Mouse (Mus musculus): ENCODE measurements around the gene Gpr165. TPM values are rescaled to one million over a fixed set of nuclear protein-coding genes. Genes with fewer than 3 reads are reported as not detected.

Gene Gpr165
- polyA plus RNA-seq (2017; shearing (Covaris generic)) = under 1 TPM in 1 of 2 experiments, not detected in 1; 0.11 TPM

DNA sequence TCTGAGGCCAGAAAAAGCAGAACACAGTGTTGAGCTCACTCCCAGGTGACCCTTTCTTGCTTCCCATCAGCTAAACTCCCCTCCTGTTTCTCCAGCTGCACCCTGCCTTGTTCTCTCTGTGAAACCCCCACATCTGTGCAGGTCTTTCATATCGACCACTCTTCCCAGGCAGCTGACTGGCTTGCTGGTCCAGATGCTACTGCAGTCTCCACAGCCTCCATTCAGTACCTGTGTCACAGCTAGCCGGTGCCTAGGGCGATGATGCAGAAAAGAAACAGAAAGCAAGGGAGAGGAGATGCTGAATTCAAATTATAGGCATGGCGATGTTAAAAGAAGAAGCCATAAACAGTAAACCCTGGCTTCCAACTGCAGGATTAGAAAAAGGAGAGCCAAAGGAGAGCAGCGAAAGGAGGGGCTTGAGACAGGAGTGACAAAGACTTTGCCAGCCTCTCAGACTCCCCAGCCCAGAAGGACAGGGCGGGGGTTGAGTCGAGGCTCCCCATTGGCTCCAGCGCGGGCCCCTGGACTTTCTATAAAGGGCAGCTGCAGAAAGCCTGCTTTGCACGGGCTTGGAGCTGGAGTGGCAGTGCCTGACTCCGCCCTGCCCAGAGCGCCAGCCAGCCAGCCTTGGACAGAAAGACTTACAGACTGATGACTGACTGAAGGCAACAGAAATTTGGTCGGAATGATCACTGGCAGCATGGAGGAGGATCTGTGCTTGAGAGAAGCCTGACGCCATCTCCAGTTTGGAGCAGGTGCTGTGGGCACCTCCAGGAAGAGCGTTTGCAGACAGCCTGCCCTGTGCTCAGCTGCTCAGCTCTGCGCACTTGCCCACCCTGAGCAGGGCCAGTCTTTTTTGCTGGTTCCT lies at the start of gene Gpr165:
Gene Gpr165 (plus strand): TSS at position 535 of the 868 bp plus-strand sequence.
- no peak for ATAC-seq

- ATAC-seq = no peak
Measured at GRCm38 (mm10) chrX:96674871-96675270, 38.4 kb upstream of the Gpr165 start.
